Mouse (Mus musculus) adrenal gland, adult 2 months (tissue): Measurements from ENCODE around the gene Myo7a. TPM values are rescaled to one million over a fixed set of nuclear protein-coding genes. Genes with fewer than 3 reads are reported as not detected.
A peak's percentile ranks its signal among the peaks of the same experiment; 100 is the strongest.

Experiments
- DNase-seq: peaks from one replicate; pipeline ENCODE4 v3.0.0; 2021
- polyA plus RNA-seq: library from polyadenylated mRNA; depleted of rRNA; stranded (reverse); fragments of >200 nt; gene quantifications from 2 replicates; pipeline ENCODE4 v1.2.3, GENCODE M21; 2012
- total RNA-seq, 2 experiments: library from RNA; stranded (reverse); gene quantifications; 2 replicates each; pipeline ENCODE4 v1.2.3; 2021

Myo7a gene
- total and polyA plus RNA-seq, 3 experiments, result 136 to 146 (median 140) TPM

- DNase-seq, result no peak
Measured at GRCm38 (mm10) chr7:98142648-98143047, 23.3 kb upstream of the Myo7a start.

GRCm38 (mm10) chr7:98142247-98142646 is 22.9 kb upstream of the Myo7a start:
- no peak for DNase-seq

- DNase-seq, result no peak
Measured at GRCm38 (mm10) chr7:98141206-98141605, 21.9 kb upstream of the Myo7a start.

- no peak for DNase-seq
Measured at GRCm38 (mm10) chr7:98140597-98140996, 21.3 kb upstream of the Myo7a start.

GRCm38 (mm10) chr7:98139216-98139615 is 19.9 kb upstream of the Myo7a start:
- peak; percentile 56 for DNase-seq

GRCm38 (mm10) chr7:98137995-98138394 is 18.7 kb upstream of the Myo7a start:
- peak; percentile 57 for DNase-seq

- DNase-seq, result no peak
Measured at GRCm38 (mm10) chr7:98137583-98137982, 18.3 kb upstream of the Myo7a start.

GRCm38 (mm10) chr7:98131751-98132150 is 12.4 kb upstream of the Myo7a start:
- DNase-seq, result no peak

GRCm38 (mm10) chr7:98125473-98125872 is 6.1 kb upstream of the Myo7a start:
- no peak for DNase-seq

GRCm38 (mm10) chr7:98124701-98125100 is 5.4 kb upstream of the Myo7a start:
- peak; percentile 55 for DNase-seq

GRCm38 (mm10) chr7:98121673-98122072 is 2.3 kb upstream of the Myo7a start:
- peak; percentile 65 for DNase-seq

- DNase-seq, result peak; percentile 87
Measured at GRCm38 (mm10) chr7:98121241-98121640, 1.9 kb upstream of the Myo7a start.

GRCm38 (mm10) chr7:98120325-98120724 is 1.0 kb upstream of the Myo7a start:
- DNase-seq, result peak; percentile 78

GRCm38 (mm10) chr7:98119961-98120232 is 573 bp upstream of the Myo7a start:
- DNase-seq, result no peak

- DNase-seq, result peak; percentile 91
Measured at GRCm38 (mm10) chr7:98117012-98117660, 2.2 kb downstream of the Myo7a start.

GRCm38 (mm10) chr7:98114656-98115055 is 4.7 kb downstream of the Myo7a start:
- no peak for DNase-seq

- no peak for DNase-seq
Measured at GRCm38 (mm10) chr7:98111233-98111632, 8.1 kb downstream of the Myo7a start.

- no peak for DNase-seq
Measured at GRCm38 (mm10) chr7:98109771-98110170, 9.6 kb downstream of the Myo7a start.

GRCm38 (mm10) chr7:98108636-98109430 is 10.5 kb downstream of the Myo7a start:
- DNase-seq, result no peak

GRCm38 (mm10) chr7:98106272-98106671 is 13.1 kb downstream of the Myo7a start:
- DNase-seq, result no peak

GRCm38 (mm10) chr7:98104481-98105435 is 14.6 kb downstream of the Myo7a start:
- DNase-seq, result peak; percentile 56

- no peak for DNase-seq
Measured at GRCm38 (mm10) chr7:98103942-98104292, 15.4 kb downstream of the Myo7a start.
